Mouse (Mus musculus) stomach, postnatal 0 days (tissue): ENCODE measurements around the gene Ide. TPM values are rescaled to one million over a fixed set of nuclear protein-coding genes. Genes with fewer than 3 reads are reported as not detected.
"Not testable (repeated sequence)": the region's sequence is repeated elsewhere in the genome, so short reads cannot be mapped to it uniquely, and the experiment has no call there.

Experiments
- ATAC-seq: fragments of 200-750 bp; cut with Nextera tagmentation; 2 replicates; pipeline ENCODE4 v1.8.0; 2017; ENCODE audit not compliant: low FRiP score, low TSS enrichment
- DNase-seq: peaks from one replicate; pipeline ENCODE4 v3.0.0-alpha.2; 2016; ENCODE audit warnings: low spot score
- H3K27ac ChIP-seq: fragments of 300-500 bp; sonication (generic); replicated peaks from 2 replicates; pipeline ENCODE4 v1.5.1; 2014; ENCODE audit warnings: mild to moderate bottlenecking, control low read depth
- H3K27me3 ChIP-seq: fragments of 300-500 bp; sonication (generic); 2 replicates; pipeline ENCODE4 v1.6.1; 2014; ENCODE audit warnings: low read length; ENCODE audit not compliant: control insufficient read depth, insufficient read depth
- H3K36me3 ChIP-seq: fragments of 300-500 bp; sonication (generic); 2 replicates; pipeline ENCODE4 v1.6.1; 2014; ENCODE audit warnings: low read length, mixed read lengths; ENCODE audit not compliant: control insufficient read depth, insufficient read depth
- H3K4me1 ChIP-seq: fragments of 300-500 bp; sonication (generic); replicated peaks from 2 replicates; pipeline ENCODE4 v1.6.1; 2014; ENCODE audit warnings: antibody characterized with exemption; ENCODE audit not compliant: control insufficient read depth, insufficient read depth
- H3K4me2 ChIP-seq: fragments of 300-500 bp; sonication (generic); replicated peaks from 2 replicates; pipeline ENCODE4 v1.6.1; 2014; ENCODE audit warnings: low read depth, mild to moderate bottlenecking, control low read depth, moderate library complexity
- H3K4me3 ChIP-seq: fragments of 300-500 bp; sonication (generic); 2 replicates; pipeline ENCODE4 v1.5.1; 2014; ENCODE audit warnings: low read depth, low read length, control low read depth
- H3K9ac ChIP-seq: fragments of 300-500 bp; sonication (generic); 2 replicates; pipeline ENCODE4 v1.6.1; 2014; ENCODE audit warnings: mild to moderate bottlenecking, low read length, control low read depth, mixed read lengths
- H3K9me3 ChIP-seq: fragments of 300-500 bp; sonication (generic); 2 replicates; pipeline ENCODE4 v1.6.1; 2016; ENCODE audit warnings: low read length; ENCODE audit not compliant: control insufficient read depth
- CTCF ChIP-seq: IDR thresholded peaks from 2 replicates; pipeline ENCODE4 v1.5.1; 2016; ENCODE audit warnings: antibody characterized with exemption, low read depth, mild to moderate bottlenecking, moderate library complexity
- EP300 ChIP-seq: optimal IDR thresholded peaks from 2 replicates; pipeline ENCODE3; 2016; ENCODE audit warnings: antibody characterized with exemption
- WGBS: fragments of 180-500 bp; shearing (Covaris S2); extraction: QIAGEN DNeasy Blood & Tissue Kit; methylation state at CpG from one replicate; pipeline ENCODE4 v1.1.7; 2014; 5-methylcytosine and 5-hydroxymethylcytosine counted together
- polyA plus RNA-seq: library from polyadenylated mRNA; unstranded; fragments of >200 nt; fragmentation: Nextera tagmentation; extraction: Ambion mirVana; gene quantifications from 2 replicates; pipeline ENCODE4 v1.2.1, GENCODE M21; 2015

The Ide gene
- polyA plus RNA-seq, 1 experiment from 2014 or later: 213 TPM

- Histone ChIP-seq H3K9me3 (no peaks in the 10 kb centered on the region), H3K9ac (no peak overlapping the region), H3K4me1 (no peaks in the 10 kb centered on the region), H3K4me2 (no peak overlapping the region), H3K27ac (no peak overlapping the region), H3K36me3 (no peaks in the 10 kb centered on the region), H3K4me3 (no peak overlapping the region), H3K27me3 (no peaks in the 10 kb centered on the region)
- no peak for TF ChIP-seq CTCF
- TF ChIP-seq EP300: no peak
- DNase-seq: no peak
- WGBS: 46% methylated on average over 5 of the region's 5 CpGs
- no peak for ATAC-seq
Measured at GRCm38 (mm10) chr19:37237306-37237705, 100.3 kb downstream of the Ide start.

- Histone ChIP-seq H3K27ac (no peak overlapping the region), H3K9me3 (no peaks in the 10 kb centered on the region), H3K4me2 (no peak overlapping the region), H3K27me3 (no peaks in the 10 kb centered on the region), H3K9ac (no peak overlapping the region), H3K4me1 (no peaks in the 10 kb centered on the region), H3K4me3 (no peak overlapping the region), H3K36me3 (no peaks in the 10 kb centered on the region)
- 46% methylated on average over 8 of the region's 8 CpGs for WGBS
- ATAC-seq (no peak), DNase-seq (no peak)
- TF ChIP-seq EP300 (no peak), CTCF (no peak)
Measured at GRCm38 (mm10) chr19:37235818-37236217, 101.8 kb downstream of the Ide start.

- DNase-seq (peak; percentile 44), ATAC-seq (no peak)
- WGBS: 5% methylated on average over 63 of the region's 63 CpGs
Measured at GRCm38 (mm10) chr19:37233561-37234539, 103.8 kb downstream of the Ide start.

GRCm38 (mm10) chr19:37232598-37232997 is 105.1 kb downstream of the Ide start:
- not testable (repeated sequence) for ATAC-seq, H3K36me3 ChIP-seq, H3K4me1 ChIP-seq, H3K4me2 ChIP-seq, DNase-seq, H3K4me3 ChIP-seq, H3K27me3 ChIP-seq, H3K9me3 ChIP-seq, H3K27ac ChIP-seq, H3K9ac ChIP-seq
- whole genome bisulfite sequencing: 65% methylated on average over 9 of the region's 9 CpGs

More at GRCm38 (mm10) chr19:37233561-37234539, 103.8 kb downstream of the Ide start:
- no peak overlapping the region for H3K9ac ChIP-seq
- H3K4me2 ChIP-seq: peak overlapping the region; percentile 50
- H3K9me3 ChIP-seq: no peaks in the 10 kb centered on the region
- no peaks in the 10 kb centered on the region for H3K4me1 ChIP-seq
- H3K27me3 ChIP-seq: no peaks in the 10 kb centered on the region
- peak overlapping the region; percentile 28 for H3K4me3 ChIP-seq
- no peak overlapping the region for H3K27ac ChIP-seq
- H3K36me3 ChIP-seq: no peaks in the 10 kb centered on the region
- TF ChIP-seq CTCF (peak; percentile 35; the same call in 1 of the 2 replicates), EP300 (no peak)

- no peaks in the 10 kb centered on the region for H3K27me3 ChIP-seq
- no peak overlapping the region for H3K4me3 ChIP-seq
- no peak overlapping the region for H3K9ac ChIP-seq
- H3K36me3 ChIP-seq: no peaks in the 10 kb centered on the region
- 88% methylated on average over 6 of the region's 6 CpGs for WGBS
- H3K4me1 ChIP-seq: no peaks in the 10 kb centered on the region
- TF ChIP-seq EP300: no peak
- ATAC-seq (no peak), DNase-seq (no peak)
- no peak overlapping the region for H3K4me2 ChIP-seq
- H3K9me3 ChIP-seq: no peaks in the 10 kb centered on the region
- H3K27ac ChIP-seq: no peak overlapping the region
Measured at GRCm38 (mm10) chr19:37225197-37225862, 112.3 kb downstream of the Ide start.

Other genes starting within 250 kb of the Ide start
- 49.9 and 50.0 TPM in 2 replicates for gene March5, start 130.3 kb downstream of the Ide start, polyA plus RNA-seq
- gene Cpeb3, start 129.3 kb downstream of the Ide start, polyA plus RNA-seq: 1.2 and 1.3 TPM in 2 replicates
- gene Kif11, start 38.6 kb upstream of the Ide start, polyA plus RNA-seq: 7.4 and 10.3 TPM in 2 replicates
- 6.8 and 8.2 TPM in 2 replicates for gene Hhex, start 97.0 kb upstream of the Ide start, polyA plus RNA-seq
- gene Exoc6, start 212.6 kb upstream of the Ide start, polyA plus RNA-seq: 8.7 and 9.0 TPM in 2 replicates